Comparison of ENCODE assay signal across 29 mouse cellular contexts in genomic region chr19:14035371-14035770, GRCm38 (mm10).
A peak's percentile ranks its signal among the peaks of the same experiment; 100 is the strongest.
DNase-seq lines count a peak whose midpoint lies in the region; ATAC-seq lines count a peak whose summit lies in the region.
"Had no signal": no experiment of that assay in that cellular context is flagged by ENCODE, and none has a peak within 500 bp of the region (broad histone marks: within the 10 kb centered on the region; RNA-seq: fewer than 3 reads in every experiment).

No protein-coding gene starts in this region.

- no peak for DNase-seq in hindbrain, embryonic 14.5 days (ENCODE audit: low spot score)
- DNase-seq in midbrain, embryonic 14.5 days: peak; percentile 39
- DNase-seq in midbrain, embryonic 11.5 days (ENCODE audit: low spot score, missing footprints): no peak
- DNase-seq: adrenal gland, postnatal 10 days; adrenal gland, postnatal 36 days; B cell, adult 2 months; cerebellum, adult 11 months; cerebellum, adult 2 months; cerebellum, adult 9-11 months; cerebellum, postnatal 25 days; gastrocnemius, postnatal 25 days; heart, adult 18-20 months; heart, postnatal 10 days; heart, postnatal 36 days; kidney, adult 11 months had no signal

- H3K9ac ChIP-seq in forebrain, embryonic 15.5 days (replicated peaks): no peak overlapping the region
- no peak overlapping the region for H3K9ac ChIP-seq in forebrain, embryonic 16.5 days (replicated peaks; ENCODE audit: low read depth, low read length)
- no peak overlapping the region for H3K9ac ChIP-seq in hindbrain, embryonic 14.5 days
- no peak overlapping the region for H3K9ac ChIP-seq in hindbrain, embryonic 12.5 days
- H3K9ac ChIP-seq in midbrain, embryonic 14.5 days (replicated peaks; ENCODE audit: low read length): no peak overlapping the region
- H3K9ac ChIP-seq in midbrain, embryonic 11.5 days (ENCODE audit: low read length): no peak overlapping the region
- H3K9ac ChIP-seq: embryonic facial prominence, embryonic 12.5 days; embryonic facial prominence, embryonic 15.5 days; heart, embryonic 12.5 days; heart, embryonic 15.5 days; hindbrain, embryonic 15.5 days; intestine, embryonic 15.5 days had no signal

- no peak overlapping the region for H3K4me2 ChIP-seq in forebrain, embryonic 15.5 days (replicated peaks)
- no peak overlapping the region for H3K4me2 ChIP-seq in forebrain, embryonic 16.5 days (ENCODE audit: low read length)
- H3K4me2 ChIP-seq in hindbrain, embryonic 14.5 days (replicated peaks): no peak overlapping the region
- no peak overlapping the region for H3K4me2 ChIP-seq in hindbrain, embryonic 12.5 days (replicated peaks)
- H3K4me2 ChIP-seq in midbrain, embryonic 14.5 days (ENCODE audit: low read length): no peak overlapping the region
- no peak overlapping the region for H3K4me2 ChIP-seq in midbrain, embryonic 11.5 days
- H3K4me2 ChIP-seq: embryonic facial prominence, embryonic 12.5 days; embryonic facial prominence, embryonic 15.5 days; heart, embryonic 12.5 days; heart, embryonic 15.5 days; hindbrain, embryonic 15.5 days; intestine, embryonic 15.5 days had no signal

- H3K27me3 ChIP-seq in forebrain, embryonic 15.5 days: no peaks in the 10 kb centered on the region
- no peaks in the 10 kb centered on the region for H3K27me3 ChIP-seq in forebrain, embryonic 16.5 days (replicated peaks; ENCODE audit: control insufficient read depth, insufficient read depth, low read length)
- H3K27me3 ChIP-seq in hindbrain, embryonic 14.5 days (ENCODE audit: control insufficient read depth, insufficient read depth, low read length): no peaks in the 10 kb centered on the region
- H3K27me3 ChIP-seq in hindbrain, embryonic 12.5 days: no peaks in the 10 kb centered on the region
- no peaks in the 10 kb centered on the region; the same call in 1 of the 2 replicates for H3K27me3 ChIP-seq in midbrain, embryonic 14.5 days (ENCODE audit: control insufficient read depth, insufficient read depth, low read length)
- no peaks in the 10 kb centered on the region for H3K27me3 ChIP-seq in midbrain, embryonic 11.5 days (ENCODE audit: control insufficient read depth, insufficient read depth, low read length)
- H3K27me3 ChIP-seq: CH12.LX; embryonic facial prominence, embryonic 12.5 days; embryonic facial prominence, embryonic 15.5 days; heart, embryonic 12.5 days; heart, embryonic 15.5 days; hindbrain, embryonic 15.5 days; intestine, embryonic 15.5 days had no signal

- no peaks in the 10 kb centered on the region for H3K36me3 ChIP-seq in forebrain, embryonic 15.5 days
- no peaks in the 10 kb centered on the region for H3K36me3 ChIP-seq in forebrain, embryonic 16.5 days (ENCODE audit: control insufficient read depth, insufficient read depth)
- H3K36me3 ChIP-seq in hindbrain, embryonic 14.5 days (replicated peaks; ENCODE audit: control insufficient read depth, insufficient read depth): no peaks in the 10 kb centered on the region
- H3K36me3 ChIP-seq in hindbrain, embryonic 12.5 days: no peaks in the 10 kb centered on the region
- no peaks in the 10 kb centered on the region for H3K36me3 ChIP-seq in midbrain, embryonic 14.5 days (ENCODE audit: control insufficient read depth, insufficient read depth, low read length)
- H3K36me3 ChIP-seq in midbrain, embryonic 11.5 days (ENCODE audit: control insufficient read depth, insufficient read depth, low read length): no peaks in the 10 kb centered on the region
- H3K36me3 ChIP-seq: embryonic facial prominence, embryonic 12.5 days; embryonic facial prominence, embryonic 15.5 days; G1E; heart, embryonic 12.5 days; heart, embryonic 15.5 days; hindbrain, embryonic 15.5 days; intestine, embryonic 15.5 days had no signal

- 28% methylated on average over 1 of the region's 1 CpGs for WGBS in forebrain, embryonic 15.5 days
- 20% methylated on average over 1 of the region's 1 CpGs for WGBS in forebrain, embryonic 16.5 days
- 58% methylated on average over 1 of the region's 1 CpGs for whole genome bisulfite sequencing in hindbrain, embryonic 14.5 days
- 43% methylated on average over 1 of the region's 1 CpGs for WGBS in hindbrain, embryonic 12.5 days
- 45% methylated on average over 1 of the region's 1 CpGs for WGBS in midbrain, embryonic 14.5 days
- WGBS in midbrain, embryonic 11.5 days: 76% methylated on average over 1 of the region's 1 CpGs

- ATAC-seq in forebrain, embryonic 15.5 days (replicated peaks): 0 out of 2 replicates have a peak, but pooled peaks have one; percentile 38
- ATAC-seq in forebrain, embryonic 16.5 days: no peak
- no peak for ATAC-seq in hindbrain, embryonic 14.5 days (ENCODE audit: low FRiP score)
- ATAC-seq in hindbrain, embryonic 12.5 days (ENCODE audit: low FRiP score): no peak
- no peak for ATAC-seq in midbrain, embryonic 14.5 days (ENCODE audit: low FRiP score, low TSS enrichment)
- no peak for ATAC-seq in midbrain, embryonic 11.5 days (ENCODE audit: low FRiP score)
- no peak for ATAC-seq in erythroblast, adult 5-6 weeks (replicated peaks; ENCODE audit: low FRiP score, poor library complexity, severe bottlenecking)
- ATAC-seq: intestine, embryonic 15.5 days; Patski had no signal

- no peak overlapping the region for H3K4me3 ChIP-seq in forebrain, embryonic 15.5 days
- no peak overlapping the region for H3K4me3 ChIP-seq in forebrain, embryonic 16.5 days (replicated peaks; ENCODE audit: low read length)
- no peak overlapping the region for H3K4me3 ChIP-seq in hindbrain, embryonic 14.5 days (replicated peaks; ENCODE audit: low read length)
- H3K4me3 ChIP-seq in hindbrain, embryonic 12.5 days: no peak overlapping the region
- H3K4me3 ChIP-seq in midbrain, embryonic 14.5 days (replicated peaks; ENCODE audit: low read depth, low read length): no peak overlapping the region
- no peak overlapping the region for H3K4me3 ChIP-seq in midbrain, embryonic 11.5 days (ENCODE audit: low read depth, low read length)
- H3K4me3 ChIP-seq: embryonic facial prominence, embryonic 12.5 days; embryonic facial prominence, embryonic 15.5 days; erythroblast, embryonic 14.5 days; heart, embryonic 12.5 days; heart, embryonic 15.5 days; hindbrain, embryonic 15.5 days; intestine, embryonic 15.5 days had no signal

- no peak overlapping the region for H3K27ac ChIP-seq in forebrain, embryonic 15.5 days (replicated peaks)
- H3K27ac ChIP-seq in forebrain, embryonic 16.5 days (ENCODE audit: low read length): no peak overlapping the region
- 0 out of 2 replicates have a peak overlapping the region, but pooled peaks have one; percentile 43 for H3K27ac ChIP-seq in hindbrain, embryonic 14.5 days
- no peak overlapping the region; the same call in 1 of the 2 replicates for H3K27ac ChIP-seq in hindbrain, embryonic 12.5 days
- no peak overlapping the region for H3K27ac ChIP-seq in midbrain, embryonic 14.5 days (replicated peaks; ENCODE audit: low read depth, low read length)
- no peak overlapping the region for H3K27ac ChIP-seq in midbrain, embryonic 11.5 days (ENCODE audit: low read depth, low read length)
- H3K27ac ChIP-seq: embryonic facial prominence, embryonic 12.5 days; embryonic facial prominence, embryonic 15.5 days; heart, embryonic 15.5 days; hindbrain, embryonic 15.5 days; intestine, embryonic 15.5 days had no signal

- no peaks in the 10 kb centered on the region for H3K9me3 ChIP-seq in forebrain, embryonic 15.5 days
- H3K9me3 ChIP-seq in forebrain, embryonic 16.5 days (ENCODE audit: control insufficient read depth, low read length): no peaks in the 10 kb centered on the region
- no peaks in the 10 kb centered on the region for H3K9me3 ChIP-seq in hindbrain, embryonic 14.5 days (ENCODE audit: control insufficient read depth, low read length)
- H3K9me3 ChIP-seq in hindbrain, embryonic 12.5 days (replicated peaks): no peaks in the 10 kb centered on the region
- H3K9me3 ChIP-seq in midbrain, embryonic 14.5 days (ENCODE audit: control insufficient read depth, low read length): no peaks in the 10 kb centered on the region
- H3K9me3 ChIP-seq in midbrain, embryonic 11.5 days (ENCODE audit: control insufficient read depth, low read length): no peaks in the 10 kb centered on the region
- H3K9me3 ChIP-seq: embryonic facial prominence, embryonic 12.5 days; embryonic facial prominence, embryonic 15.5 days; G1E; heart, embryonic 12.5 days; heart, embryonic 15.5 days; hindbrain, embryonic 15.5 days; intestine, embryonic 15.5 days had no signal

- H3K4me1 ChIP-seq in forebrain, embryonic 15.5 days: peaks cover 14% of the 10 kb centered on the region
- H3K4me1 ChIP-seq in forebrain, embryonic 16.5 days (replicated peaks; ENCODE audit: control insufficient read depth, insufficient read depth, low read length): peaks cover 5% of the 10 kb centered on the region
- H3K4me1 ChIP-seq in hindbrain, embryonic 14.5 days (replicated peaks; ENCODE audit: control insufficient read depth, insufficient read depth, low read length): peaks cover 13% of the 10 kb centered on the region; the same call in 1 of the 2 replicates
- peaks cover 13% of the 10 kb centered on the region for H3K4me1 ChIP-seq in hindbrain, embryonic 12.5 days
- peaks cover 11% of the 10 kb centered on the region; the same call in 1 of the 2 replicates for H3K4me1 ChIP-seq in midbrain, embryonic 14.5 days (ENCODE audit: control insufficient read depth, insufficient read depth, low read length)
- peaks cover 15% of the 10 kb centered on the region for H3K4me1 ChIP-seq in midbrain, embryonic 11.5 days (ENCODE audit: control insufficient read depth, insufficient read depth, low read length)
- H3K4me1 ChIP-seq: embryonic facial prominence, embryonic 12.5 days; embryonic facial prominence, embryonic 15.5 days; heart, embryonic 12.5 days; heart, embryonic 15.5 days; intestine, embryonic 15.5 days had no signal
